Mouse (Mus musculus): Measurements from ENCODE around the gene Pfas. TPM values are rescaled to one million over a fixed set of nuclear protein-coding genes. Genes with fewer than 3 reads are reported as not detected.
A peak's percentile ranks its signal among the peaks of the same experiment; 100 is the strongest.
"Not testable (repeated sequence)": the region's sequence is repeated elsewhere in the genome, so short reads cannot be mapped to it uniquely, and the experiment has no call there.

Gene Pfas
- total RNA-seq, 1 experiment = 119 TPM

GRCm38 (mm10) chr11:68945245-68945644 lies 63.0 kb downstream of the Pfas start:
- Histone ChIP-seq H3K4me3 (ENCODE audit: insufficient read depth in 1 of 2, low read depth in 1 of 2, low read length in 2 of 2, poor library complexity in 1 of 2, severe bottlenecking in 1 of 2) (no peak overlapping the region), H3K4me1 (ENCODE audit: control insufficient read depth in 2 of 2, insufficient read depth in 2 of 2, low read length in 2 of 2, poor library complexity in 1 of 2) (peaks cover 0 to 5% of the 10 kb centered on the region in 2 experiments; a peak in 1 of 4 replicates), H3K36me3 (ENCODE audit: control insufficient read depth, insufficient read depth, low read length, poor library complexity, severe bottlenecking) (peaks cover 7% of the 10 kb centered on the region), H3K9ac (ENCODE audit: insufficient read depth, low read depth, low read length, poor library complexity, severe bottlenecking) (no peak overlapping the region), H3K27ac (ENCODE audit: insufficient read depth, low read depth, low read length, poor library complexity, severe bottlenecking) (no peak overlapping the region), H3K9me3 (ENCODE audit: control insufficient read depth, insufficient read depth, low read depth, low read length) (no peaks in the 10 kb centered on the region)
- TF ChIP-seq CHD2 (IDR thresholded peaks at IDR 0.05; ENCODE audit: low read depth, low read length) (no peak), MAFK (IDR thresholded peaks at IDR 0.05; ENCODE audit: insufficient read depth, low read depth, low read length) (no peak), ZC3H11A (IDR thresholded peaks at IDR 0.05; ENCODE audit: borderline replicate concordance, low read depth, low read length) (no peak), ZNF384 (IDR thresholded peaks at IDR 0.05; ENCODE audit: low read depth, low read length) (no peak), HCFC1 (IDR thresholded peaks at IDR 0.05; ENCODE audit: borderline replicate concordance, insufficient read depth, low read length) (no peak)
- in situ Hi-C loops (cut with MboI; ENCODE audit: low sequenced_read_pairs in 2 of 2, unreplicated experiment in 2 of 2) = no loop called here
- no peak for DNase-seq (ENCODE audit: low read depth, low spot score)

DNA sequence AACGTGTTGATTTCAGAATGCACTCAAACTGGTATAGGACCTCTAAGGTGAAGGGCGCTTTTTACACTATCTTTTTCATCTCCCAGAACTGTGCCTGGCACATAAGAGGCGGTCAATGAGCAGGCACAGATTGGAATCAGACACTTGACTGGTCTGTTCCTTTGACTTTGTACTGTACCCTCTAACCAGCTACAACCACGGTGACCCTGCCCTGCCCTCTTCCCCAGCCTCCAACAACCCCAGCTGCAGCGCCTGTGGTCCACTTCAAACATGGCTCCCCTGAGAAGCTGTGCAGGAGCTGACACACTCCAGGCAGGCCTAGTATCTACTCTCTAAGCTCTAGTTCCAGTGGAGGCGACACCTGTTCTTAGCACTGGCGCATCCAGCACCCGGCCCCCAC lies 65.5 kb downstream of the Pfas start:
- Histone ChIP-seq H3K4me3 (ENCODE audit: insufficient read depth in 1 of 2, low read depth in 1 of 2, low read length in 2 of 2, poor library complexity in 1 of 2, severe bottlenecking in 1 of 2) (no peak overlapping the region), H3K27ac (ENCODE audit: insufficient read depth, low read depth, low read length, poor library complexity, severe bottlenecking) (no peak overlapping the region), H3K4me1 (ENCODE audit: control insufficient read depth in 2 of 2, insufficient read depth in 2 of 2, low read length in 2 of 2, poor library complexity in 1 of 2) (peaks cover 0 to 5% of the 10 kb centered on the region in 2 experiments; a peak in 1 of 4 replicates), H3K9ac (ENCODE audit: insufficient read depth, low read depth, low read length, poor library complexity, severe bottlenecking) (no peak overlapping the region), H3K9me3 (ENCODE audit: control insufficient read depth, insufficient read depth, low read depth, low read length) (no peaks in the 10 kb centered on the region), H3K36me3 (ENCODE audit: control insufficient read depth, insufficient read depth, low read length, poor library complexity, severe bottlenecking) (peaks cover 3% of the 10 kb centered on the region; the same call in 1 of the 2 replicates)
- in situ Hi-C loops (cut with MboI; ENCODE audit: low sequenced_read_pairs in 2 of 2, unreplicated experiment in 2 of 2) = no loop called here
- TF ChIP-seq ZNF384 (IDR thresholded peaks at IDR 0.05; ENCODE audit: low read depth, low read length) (no peak), MAFK (IDR thresholded peaks at IDR 0.05; ENCODE audit: insufficient read depth, low read depth, low read length) (no peak), ZC3H11A (IDR thresholded peaks at IDR 0.05; ENCODE audit: borderline replicate concordance, low read depth, low read length) (no peak), CHD2 (IDR thresholded peaks at IDR 0.05; ENCODE audit: low read depth, low read length) (no peak), HCFC1 (IDR thresholded peaks at IDR 0.05; ENCODE audit: borderline replicate concordance, insufficient read depth, low read length) (no peak)
- DNase-seq (ENCODE audit: low read depth, low spot score) = no peak

DNA sequence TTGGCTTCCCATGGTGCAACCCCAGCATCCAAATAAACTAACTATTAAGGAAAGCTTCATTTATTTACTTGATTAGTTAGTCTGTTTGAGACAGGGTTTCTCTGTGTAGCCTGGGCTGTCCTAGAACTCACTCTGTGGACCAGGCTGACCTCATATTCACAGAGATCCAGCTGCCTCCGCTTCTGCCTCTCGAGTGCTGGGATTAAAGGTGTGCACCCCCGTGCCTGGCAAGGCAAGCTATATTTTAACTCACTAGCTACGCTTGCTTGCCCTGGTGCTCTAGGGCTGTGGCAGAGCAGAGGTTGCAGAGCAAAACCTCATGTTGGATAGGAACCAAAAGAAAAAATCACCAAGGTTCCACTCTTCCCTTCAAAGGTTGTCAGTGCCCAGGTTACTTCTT lies 67.7 kb downstream of the Pfas start:
- H3K27ac ChIP-seq (ENCODE audit: insufficient read depth, low read depth, low read length, poor library complexity, severe bottlenecking) = no peak overlapping the region
- DNase-seq (ENCODE audit: low read depth, low spot score) = no peak
- 0 out of 2 replicates have a peak, but pooled peaks cover 3% of the 10 kb centered on the region for H3K36me3 ChIP-seq (ENCODE audit: control insufficient read depth, insufficient read depth, low read length, poor library complexity, severe bottlenecking)
- H3K4me1 ChIP-seq (ENCODE audit: control insufficient read depth in 2 of 2, insufficient read depth in 2 of 2, low read length in 2 of 2, poor library complexity in 1 of 2) = peaks cover 0 to 2% of the 10 kb centered on the region in 2 experiments; a peak in 1 of 4 replicates
- no peak for TF ChIP-seq ZC3H11A (IDR thresholded peaks at IDR 0.05; ENCODE audit: borderline replicate concordance, low read depth, low read length)
- TF ChIP-seq HCFC1 (IDR thresholded peaks at IDR 0.05; ENCODE audit: borderline replicate concordance, insufficient read depth, low read length) = no peak
- TF ChIP-seq MAFK (IDR thresholded peaks at IDR 0.05; ENCODE audit: insufficient read depth, low read depth, low read length) = no peak
- no peak overlapping the region for H3K9ac ChIP-seq (ENCODE audit: insufficient read depth, low read depth, low read length, poor library complexity, severe bottlenecking)
- H3K4me3 ChIP-seq (ENCODE audit: insufficient read depth in 1 of 2, low read depth in 1 of 2, low read length in 2 of 2, poor library complexity in 1 of 2, severe bottlenecking in 1 of 2) = no peak overlapping the region; a peak in 1 of 4 replicates
- H3K9me3 ChIP-seq (ENCODE audit: control insufficient read depth, insufficient read depth, low read depth, low read length) = no peaks in the 10 kb centered on the region
- in situ Hi-C loops (cut with MboI; ENCODE audit: low sequenced_read_pairs in 2 of 2, unreplicated experiment in 2 of 2) = no loop called here

DNA sequence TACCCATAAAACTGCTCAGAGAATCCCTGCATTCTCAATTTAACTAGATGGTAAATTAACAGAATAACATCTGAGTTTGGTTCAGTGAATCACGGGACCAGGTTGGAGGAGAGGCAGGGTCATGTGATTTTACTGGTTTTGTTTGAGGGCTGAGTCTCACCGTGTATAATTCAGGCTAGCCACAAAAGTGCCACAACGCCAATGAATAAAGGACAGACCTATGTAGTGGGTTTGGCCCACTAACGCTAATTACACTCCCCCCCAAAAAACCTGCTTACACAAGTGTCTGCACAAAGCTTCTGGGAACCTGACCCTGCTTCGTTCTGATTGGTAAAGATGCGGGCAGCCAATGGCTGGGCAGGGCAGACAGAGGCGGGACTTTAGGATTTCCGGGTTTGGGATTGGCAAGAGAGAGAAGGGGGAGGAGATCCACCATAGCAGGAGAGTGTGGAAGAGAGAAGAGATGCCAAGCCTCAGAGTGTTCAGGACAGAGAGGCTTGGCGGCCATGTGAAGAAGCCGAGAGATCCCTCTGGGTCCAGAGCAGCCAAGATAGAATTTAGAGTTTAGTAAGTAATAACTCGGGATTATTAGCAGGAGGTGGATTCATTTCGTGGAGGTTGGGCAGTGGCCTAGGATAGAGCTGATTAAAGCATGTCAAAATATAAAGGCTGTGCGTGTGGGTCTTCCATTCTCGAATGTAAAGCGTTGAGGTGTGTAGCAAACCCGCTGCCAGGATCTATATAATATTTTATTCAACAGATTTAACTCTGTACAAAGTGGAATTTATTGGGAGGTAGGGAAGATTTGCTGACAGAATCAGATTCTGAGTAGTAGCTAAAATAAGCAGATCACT lies 68.6 kb downstream of the Pfas start:
- Histone ChIP-seq H3K9me3 (ENCODE audit: control insufficient read depth, insufficient read depth, low read depth, low read length) (no peaks in the 10 kb centered on the region), H3K9ac (ENCODE audit: insufficient read depth, low read depth, low read length, poor library complexity, severe bottlenecking) (peak overlapping the region; percentile 56; the same call in 1 of the 2 replicates), H3K4me1 (ENCODE audit: control insufficient read depth in 2 of 2, insufficient read depth in 2 of 2, low read length in 2 of 2, poor library complexity in 1 of 2) (peaks cover 0 to 2% of the 10 kb centered on the region in 2 experiments; a peak in 1 of 4 replicates), H3K4me3 (ENCODE audit: insufficient read depth in 1 of 2, low read depth in 1 of 2, low read length in 2 of 2, poor library complexity in 1 of 2, severe bottlenecking in 1 of 2) (peak overlapping the region; percentile 54 to 85), H3K36me3 (ENCODE audit: control insufficient read depth, insufficient read depth, low read length, poor library complexity, severe bottlenecking) (0 out of 2 replicates have a peak, but pooled peaks cover 3% of the 10 kb centered on the region), H3K27ac (ENCODE audit: insufficient read depth, low read depth, low read length, poor library complexity, severe bottlenecking) (no peak overlapping the region)
- in situ Hi-C loops (cut with MboI; ENCODE audit: low sequenced_read_pairs in 2 of 2, unreplicated experiment in 2 of 2) = no loop called here
- DNase-seq (ENCODE audit: low read depth, low spot score) = peak; percentile 84
- no peak for TF ChIP-seq ZC3H11A (IDR thresholded peaks at IDR 0.05; ENCODE audit: borderline replicate concordance, low read depth, low read length)
- TF ChIP-seq CHD2 (IDR thresholded peaks at IDR 0.05; ENCODE audit: low read depth, low read length) = no peak
- no peak for TF ChIP-seq MAFK (IDR thresholded peaks at IDR 0.05; ENCODE audit: insufficient read depth, low read depth, low read length)
- TF ChIP-seq HCFC1 (IDR thresholded peaks at IDR 0.05; ENCODE audit: borderline replicate concordance, insufficient read depth, low read length) = no peak
- TF ChIP-seq ZNF384 (IDR thresholded peaks at IDR 0.05; ENCODE audit: low read depth, low read length) = no peak

DNA sequence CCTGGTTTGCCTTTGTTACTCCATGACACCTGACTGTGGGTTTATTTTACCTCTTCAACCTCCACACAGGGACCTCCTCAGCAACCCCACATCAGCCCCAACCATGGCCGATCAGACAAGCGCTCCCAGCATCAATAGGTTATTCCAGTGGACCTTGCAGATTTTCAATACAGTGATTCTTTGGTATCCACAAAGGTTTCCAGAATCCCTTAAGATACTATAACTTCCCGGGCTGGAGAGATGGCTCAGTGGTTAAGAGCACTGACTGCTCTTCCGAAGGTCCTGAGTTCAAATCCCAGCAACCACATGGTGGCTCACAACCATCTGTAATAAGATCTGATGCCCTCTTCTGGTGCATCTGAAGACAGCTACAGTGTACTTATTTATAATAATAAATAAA lies 71.3 kb downstream of the Pfas start:
- H3K9ac ChIP-seq (ENCODE audit: insufficient read depth, low read depth, low read length, poor library complexity, severe bottlenecking); H3K4me1 ChIP-seq (ENCODE audit: control insufficient read depth in 2 of 2, insufficient read depth in 2 of 2, low read length in 2 of 2, poor library complexity in 1 of 2); H3K4me3 ChIP-seq (ENCODE audit: insufficient read depth in 1 of 2, low read depth in 1 of 2, low read length in 2 of 2, poor library complexity in 1 of 2, severe bottlenecking in 1 of 2); H3K27ac ChIP-seq (ENCODE audit: insufficient read depth, low read depth, low read length, poor library complexity, severe bottlenecking); DNase-seq (ENCODE audit: low read depth, low spot score); H3K9me3 ChIP-seq (ENCODE audit: control insufficient read depth, insufficient read depth, low read depth, low read length); in situ Hi-C loops (cut with MboI; ENCODE audit: low sequenced_read_pairs in 2 of 2, unreplicated experiment in 2 of 2); H3K36me3 ChIP-seq (ENCODE audit: control insufficient read depth, insufficient read depth, low read length, poor library complexity, severe bottlenecking): not testable (repeated sequence)

All from ES-E14 (cell line).